Mouse (Mus musculus): ENCODE data around the gene Fam19a2. TPM values are rescaled to one million over a fixed set of nuclear protein-coding genes. Genes with fewer than 3 reads are reported as not detected.

Gene Fam19a2
- total RNA-seq, 4 experiments from 2014 or later: 1.3 to 2.2 (median 1.9) TPM

- no peak for DNase-seq
Observed at GRCm38 (mm10) chr10:123572342-123573070, 308.7 kb downstream of the Fam19a2 start.

GRCm38 (mm10) chr10:123577823-123578222 is 314.0 kb downstream of the Fam19a2 start:
- no peak for DNase-seq

- DNase-seq: no peak
Observed at GRCm38 (mm10) chr10:123579012-123579411, 315.2 kb downstream of the Fam19a2 start.

- no peak for DNase-seq
Observed at GRCm38 (mm10) chr10:123595043-123595442, 331.2 kb downstream of the Fam19a2 start.

- no peak for DNase-seq
Observed at GRCm38 (mm10) chr10:123597059-123597458, 333.3 kb downstream of the Fam19a2 start.

- DNase-seq: no peak
Observed at GRCm38 (mm10) chr10:123605671-123606070, 341.9 kb downstream of the Fam19a2 start.

- no peak for DNase-seq
Observed at GRCm38 (mm10) chr10:123626691-123627090, 362.9 kb downstream of the Fam19a2 start.

GRCm38 (mm10) chr10:123629248-123629744 is 365.5 kb downstream of the Fam19a2 start:
- no peak for DNase-seq

GRCm38 (mm10) chr10:123632029-123632428 is 368.2 kb downstream of the Fam19a2 start:
- DNase-seq: no peak

GRCm38 (mm10) chr10:123636655-123637054 is 372.9 kb downstream of the Fam19a2 start:
- DNase-seq: no peak

GRCm38 (mm10) chr10:123637496-123637895 is 373.7 kb downstream of the Fam19a2 start:
- DNase-seq: no peak

- DNase-seq: no peak
Observed at GRCm38 (mm10) chr10:123645568-123645967, 381.8 kb downstream of the Fam19a2 start.

- DNase-seq: no peak
Observed at GRCm38 (mm10) chr10:123671208-123671607, 407.4 kb downstream of the Fam19a2 start.

GRCm38 (mm10) chr10:123678284-123678864 is 414.6 kb downstream of the Fam19a2 start:
- no peak for DNase-seq

- DNase-seq: no peak
Observed at GRCm38 (mm10) chr10:123682718-123683255, 419.0 kb downstream of the Fam19a2 start.

- no peak for DNase-seq
Observed at GRCm38 (mm10) chr10:123692186-123692925, 428.6 kb downstream of the Fam19a2 start.

- DNase-seq: no peak
Observed at GRCm38 (mm10) chr10:123692926-123693224, 429.1 kb downstream of the Fam19a2 start.

- no peak for DNase-seq
Observed at GRCm38 (mm10) chr10:123702595-123702994, 438.8 kb downstream of the Fam19a2 start.

- DNase-seq: no peak
Observed at GRCm38 (mm10) chr10:123707026-123707425, 443.2 kb downstream of the Fam19a2 start.

- no peak for DNase-seq
Observed at GRCm38 (mm10) chr10:123710738-123711137, 446.9 kb downstream of the Fam19a2 start.

- no peak for DNase-seq
Observed at GRCm38 (mm10) chr10:123721952-123722460, 458.2 kb downstream of the Fam19a2 start.

- DNase-seq: no peak
Observed at GRCm38 (mm10) chr10:123723641-123724040, 459.8 kb downstream of the Fam19a2 start.

GRCm38 (mm10) chr10:123748317-123748716 is 484.5 kb downstream of the Fam19a2 start:
- DNase-seq: no peak

All from adrenal gland, adult 8-10 months (tissue).